Mouse (Mus musculus) intestine, embryonic 16.5 days (tissue): Measurements from ENCODE around the gene Agap3. TPM values are rescaled to one million over a fixed set of nuclear protein-coding genes. Genes with fewer than 3 reads are reported as not detected.
A peak's percentile ranks its signal among the peaks of the same experiment; 100 is the strongest.

Experiments
- ATAC-seq: fragments of 200-750 bp; cut with Nextera tagmentation; 2 replicates; pipeline ENCODE4 v1.8.0; 2017; ENCODE audit warnings: moderate TSS enrichment, moderate library complexity
- H3K27ac ChIP-seq: fragments of 300-500 bp; sonication (generic); 2 replicates; pipeline ENCODE4 v1.5.1; 2014; ENCODE audit warnings: mild to moderate bottlenecking, low read length
- H3K27me3 ChIP-seq: fragments of 300-500 bp; sonication (generic); replicated peaks from 2 replicates; pipeline ENCODE4 v1.6.1; 2014; ENCODE audit warnings: low read length, control low read depth, mixed read lengths; ENCODE audit not compliant: control insufficient read depth, insufficient read depth
- H3K36me3 ChIP-seq: fragments of 300-500 bp; sonication (generic); 2 replicates; pipeline ENCODE4 v1.6.1; 2014; ENCODE audit warnings: low read length, control low read depth; ENCODE audit not compliant: control insufficient read depth, insufficient read depth
- H3K4me1 ChIP-seq: fragments of 300-500 bp; sonication (generic); 2 replicates; pipeline ENCODE4 v1.6.1; 2014; ENCODE audit warnings: low read length, control low read depth, mixed read lengths; ENCODE audit not compliant: control insufficient read depth, insufficient read depth
- H3K4me2 ChIP-seq: fragments of 300-500 bp; sonication (generic); 2 replicates; pipeline ENCODE4 v1.6.1; 2014; ENCODE audit warnings: low read depth, low read length, control low read depth
- H3K4me3 ChIP-seq: fragments of 300-500 bp; sonication (generic); 2 replicates; pipeline ENCODE4 v1.5.1; 2014; ENCODE audit warnings: mild to moderate bottlenecking, low read length
- H3K9ac ChIP-seq: fragments of 300-500 bp; sonication (generic); 2 replicates; pipeline ENCODE4 v1.6.1; 2014; ENCODE audit warnings: low read depth, low read length
- H3K9me3 ChIP-seq: fragments of 300-500 bp; sonication (generic); 2 replicates; pipeline ENCODE4 v1.6.1; 2016; ENCODE audit warnings: low read length, control low read depth; ENCODE audit not compliant: control insufficient read depth
- WGBS: fragments of 180-500 bp; shearing (Covaris S2); extraction: QIAGEN DNeasy Blood & Tissue Kit; methylation state at CpG from one replicate; pipeline ENCODE4 v1.1.7; 2014; 5-methylcytosine and 5-hydroxymethylcytosine counted together
- polyA plus RNA-seq: library from polyadenylated mRNA; unstranded; fragments of >200 nt; fragmentation: Nextera tagmentation; extraction: Ambion mirVana; gene quantifications from 2 replicates; pipeline ENCODE4 v1.2.1, GENCODE M21; 2015

Agap3 gene
- polyA plus RNA-seq, 1 experiment from 2014 or later = 10.2 TPM

- WGBS = 56% methylated on average over 20 of the region's 20 CpGs
- Histone ChIP-seq H3K4me1 (peaks cover 24% of the 10 kb centered on the region), H3K27ac (peak overlapping the region; percentile 90), H3K4me3 (peak overlapping the region; percentile 85), H3K4me2 (peak overlapping the region; percentile 88), H3K9ac (peak overlapping the region; percentile 97), H3K27me3 (no peaks in the 10 kb centered on the region), H3K9me3 (no peaks in the 10 kb centered on the region), H3K36me3 (peaks cover 4% of the 10 kb centered on the region)
- ATAC-seq = no peak
Measured at GRCm38 (mm10) chr5:24445428-24446080, 6.4 kb upstream of the Agap3 start.

GRCm38 (mm10) chr5:24446630-24447029, 5.3 kb upstream of the Agap3 start:
- Histone ChIP-seq H3K4me2 (no peak overlapping the region; the same call in 1 of the 2 replicates), H3K9ac (no peak overlapping the region), H3K4me3 (no peak overlapping the region; the same call in 1 of the 2 replicates), H3K4me1 (peaks cover 30% of the 10 kb centered on the region), H3K9me3 (no peaks in the 10 kb centered on the region), H3K27me3 (no peaks in the 10 kb centered on the region), H3K27ac (no peak overlapping the region), H3K36me3 (no peaks in the 10 kb centered on the region; the same call in 1 of the 2 replicates)
- WGBS = 90% methylated on average over 7 of the region's 7 CpGs
- no peak for ATAC-seq

- no peaks in the 10 kb centered on the region; the same call in 1 of the 2 replicates for H3K36me3 ChIP-seq
- WGBS = 2% methylated on average over 34 of the region's 34 CpGs
Measured at GRCm38 (mm10) chr5:24447624-24448298, 4.2 kb upstream of the Agap3 start, which contains the start of gene Tmub1. TSS of gene Tmub1 (minus strand) at chr5:24447854.

GRCm38 (mm10) chr5:24451264-24452029, 530 bp upstream of the Agap3 start:
- H3K9ac ChIP-seq = peak overlapping the region; percentile 90
- H3K4me3 ChIP-seq = peak overlapping the region; percentile 93
- 4% methylated on average over 55 of the region's 66 CpGs for WGBS
- peak overlapping the region; percentile 91 for H3K27ac ChIP-seq
- H3K4me2 ChIP-seq = peak overlapping the region; percentile 96
- H3K9me3 ChIP-seq = no peaks in the 10 kb centered on the region
- H3K27me3 ChIP-seq = no peaks in the 10 kb centered on the region
- H3K4me1 ChIP-seq = peaks cover 47% of the 10 kb centered on the region
- no peaks in the 10 kb centered on the region for H3K36me3 ChIP-seq
- ATAC-seq = peak; percentile 79

More at GRCm38 (mm10) chr5:24447624-24448298, 4.2 kb upstream of the Agap3 start, which contains the start of gene Tmub1:
- ATAC-seq = peak; percentile 72
- H3K4me1 ChIP-seq = peaks cover 30% of the 10 kb centered on the region
- H3K27me3 ChIP-seq = no peaks in the 10 kb centered on the region
- H3K9ac ChIP-seq = peak within 1 kb of the TSS; percentile 74
- H3K9me3 ChIP-seq = no peaks in the 10 kb centered on the region
- H3K4me3 ChIP-seq = peak within 1 kb of the TSS; percentile 69
- H3K4me2 ChIP-seq = peak within 1 kb of the TSS; percentile 79
- peak within 1 kb of the TSS; percentile 61 for H3K27ac ChIP-seq

- H3K27ac ChIP-seq = peak overlapping the region; percentile 89
- H3K4me3 ChIP-seq = peak overlapping the region; percentile 93
- H3K27me3 ChIP-seq = no peaks in the 10 kb centered on the region
- under 1% methylated on average over 26 of the region's 29 CpGs for WGBS
- H3K36me3 ChIP-seq = no peaks in the 10 kb centered on the region
- no peaks in the 10 kb centered on the region for H3K9me3 ChIP-seq
- peak overlapping the region; percentile 90 for H3K9ac ChIP-seq
- H3K4me2 ChIP-seq = peak overlapping the region; percentile 96
- peaks cover 45% of the 10 kb centered on the region for H3K4me1 ChIP-seq
- peak; percentile 21; the same call in 1 of the 2 replicates for ATAC-seq
Measured at GRCm38 (mm10) chr5:24452691-24453233, 785 bp downstream of the Agap3 start.

- Histone ChIP-seq H3K9me3 (no peaks in the 10 kb centered on the region), H3K9ac (peak overlapping the region; percentile 90), H3K27ac (peak overlapping the region; percentile 51), H3K27me3 (no peaks in the 10 kb centered on the region), H3K4me1 (peaks cover 40% of the 10 kb centered on the region), H3K4me3 (peak overlapping the region; percentile 93), H3K36me3 (no peaks in the 10 kb centered on the region), H3K4me2 (peak overlapping the region; percentile 96)
- ATAC-seq = no peak
- 18% methylated on average over 5 of the region's 5 CpGs for WGBS
Measured at GRCm38 (mm10) chr5:24453283-24453984, 1.5 kb downstream of the Agap3 start.

GRCm38 (mm10) chr5:24453985-24454303, 2.0 kb downstream of the Agap3 start:
- Histone ChIP-seq H3K9me3 (no peaks in the 10 kb centered on the region), H3K4me1 (peaks cover 40% of the 10 kb centered on the region), H3K4me2 (peak overlapping the region; percentile 96), H3K9ac (no peak overlapping the region), H3K4me3 (no peak overlapping the region), H3K27ac (no peak overlapping the region), H3K36me3 (no peaks in the 10 kb centered on the region), H3K27me3 (no peaks in the 10 kb centered on the region)
- 14% methylated on average over 2 of the region's 2 CpGs for WGBS
- no peak for ATAC-seq

- 69% methylated on average over 3 of the region's 3 CpGs for WGBS
- H3K27ac ChIP-seq = peak overlapping the region; percentile 50; the same call in 1 of the 2 replicates
- H3K36me3 ChIP-seq = no peaks in the 10 kb centered on the region
- ATAC-seq = no peak
- H3K9me3 ChIP-seq = no peaks in the 10 kb centered on the region
- no peak overlapping the region for H3K4me3 ChIP-seq
- H3K27me3 ChIP-seq = no peaks in the 10 kb centered on the region
- H3K9ac ChIP-seq = 0 out of 2 replicates have a peak overlapping the region, but pooled peaks have one; percentile 24
- H3K4me1 ChIP-seq = peaks cover 40% of the 10 kb centered on the region
- peak overlapping the region; percentile 7; the same call in 1 of the 2 replicates for H3K4me2 ChIP-seq
Measured at GRCm38 (mm10) chr5:24455076-24455475, 3.1 kb downstream of the Agap3 start.
